Mouse (Mus musculus) T-helper 17 cell (primary cell): ENCODE data around the gene Ube2c.

Experiments
- in situ Hi-C, 2 experiments: fragments of 300-600 bp; cut with MboI, MseI; formaldehyde crosslinking; loops; 1 replicate in 1 of 2; 2 replicates in 1 of 2; pipeline ENCODE4 v1.15.1; 2025; ENCODE audit warnings: high pct_unique_total_duplicates in 2 of 2

Gene Ube2c

DNA sequence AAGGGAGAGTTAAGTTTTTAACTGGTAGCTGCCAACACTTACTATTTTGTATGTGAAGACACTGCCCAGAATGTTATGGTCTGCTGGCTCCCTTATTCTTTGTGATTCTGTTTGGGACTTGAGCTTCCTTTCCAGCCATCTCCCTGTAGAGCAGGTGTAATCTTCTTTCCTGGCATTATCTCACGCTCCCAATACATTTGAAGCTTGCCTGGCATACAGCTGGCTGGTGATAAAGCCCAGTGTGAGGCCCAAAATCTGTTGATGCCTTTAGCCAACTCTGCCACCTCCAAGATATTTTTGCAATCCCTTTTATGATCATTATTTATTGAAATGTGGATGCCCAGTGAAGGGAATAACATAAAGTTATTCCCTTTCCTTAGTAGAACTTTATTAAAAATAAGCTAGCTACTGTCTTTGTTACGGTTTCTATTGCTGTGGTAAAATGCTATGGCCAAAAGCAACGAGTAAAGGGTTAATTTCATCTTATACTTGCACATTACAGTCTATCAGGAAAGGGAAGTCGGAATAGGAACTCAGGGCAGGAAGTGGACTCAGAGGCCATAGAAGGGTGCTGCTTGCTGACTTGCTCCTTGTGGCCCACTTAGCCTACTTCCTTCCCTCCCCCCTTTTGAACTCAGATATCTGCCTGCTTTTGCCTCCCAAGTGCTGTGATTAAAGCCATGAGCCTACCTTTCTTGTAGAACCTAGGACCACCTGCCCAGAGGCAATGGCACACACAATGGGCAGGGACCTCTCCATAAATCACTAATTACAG lies 9.5 kb upstream of the Ube2c start:
- in situ Hi-C loops = loop anchor here in 1 of 2 experiments (25.0 kb wide), 1 partner anchor 673 kb away; no protein-coding TSS in a partner anchor

DNA sequence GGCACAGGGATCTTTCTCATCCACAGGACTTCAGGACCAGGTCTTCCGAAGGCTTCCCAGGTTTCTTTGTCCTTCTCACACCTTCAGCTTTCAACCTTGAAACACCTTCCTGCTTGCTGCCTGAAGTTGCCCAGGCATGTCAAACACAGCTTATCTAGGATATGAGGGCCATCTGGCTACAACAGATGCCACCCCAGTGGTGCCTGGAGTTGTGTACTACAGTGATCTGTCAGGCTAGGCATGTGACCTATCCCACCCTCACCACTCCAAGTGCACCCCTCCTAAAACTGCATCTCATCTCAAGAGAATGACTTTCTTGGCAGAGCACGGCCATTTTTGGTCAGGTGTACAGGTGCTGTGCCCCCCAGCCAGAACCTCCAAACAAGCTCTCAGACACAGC lies 8.2 kb upstream of the Ube2c start:
- in situ Hi-C loops = loop anchor here in 1 of 2 experiments (25.0 kb wide), 1 partner anchor 674 kb away; no protein-coding TSS in a partner anchor

DNA sequence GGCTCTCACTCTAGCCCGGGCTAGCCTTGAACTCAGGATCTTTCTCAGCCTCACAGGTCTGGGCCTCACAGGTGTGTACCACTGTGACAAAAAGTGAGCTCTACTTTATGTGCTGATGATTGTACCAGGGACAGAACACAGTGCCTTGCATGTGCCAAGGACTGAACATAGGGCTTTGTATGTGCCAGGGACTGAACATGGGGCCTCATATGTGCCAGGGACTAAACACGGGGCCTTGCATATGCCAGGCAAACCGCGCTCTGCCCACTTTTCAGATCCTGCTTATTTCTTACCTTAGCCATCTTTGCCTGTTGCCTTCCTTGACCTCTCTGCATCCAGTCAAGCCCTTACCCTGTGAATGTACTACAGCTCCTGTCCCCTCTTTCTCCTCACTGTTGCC lies 7.7 kb upstream of the Ube2c start:
- in situ Hi-C loops = loop anchor here in 1 of 2 experiments (25.0 kb wide), 1 partner anchor 675 kb away; no protein-coding TSS in a partner anchor

DNA sequence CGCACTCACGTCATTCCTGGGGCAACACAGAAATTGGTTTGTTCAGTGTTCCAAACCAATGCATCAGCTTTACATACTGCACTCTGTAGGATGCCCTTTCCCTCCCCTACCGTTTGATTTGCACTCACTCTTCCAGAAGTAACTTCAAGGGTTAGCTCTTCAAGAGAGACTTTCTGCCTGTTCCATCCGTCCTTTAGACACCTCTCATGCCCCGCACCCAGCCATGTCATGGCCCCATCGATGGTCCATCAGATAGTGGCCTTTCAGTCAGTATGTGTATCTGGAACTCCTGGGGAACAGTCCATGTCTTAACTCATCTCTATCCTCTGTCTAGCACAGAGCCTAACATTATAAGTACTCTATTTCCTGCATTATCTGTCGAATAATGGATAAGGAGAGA lies 7.1 kb upstream of the Ube2c start:
- in situ Hi-C loops = loop anchor here in 1 of 2 experiments (25.0 kb wide), 1 partner anchor 675 kb away; no protein-coding TSS in a partner anchor

DNA sequence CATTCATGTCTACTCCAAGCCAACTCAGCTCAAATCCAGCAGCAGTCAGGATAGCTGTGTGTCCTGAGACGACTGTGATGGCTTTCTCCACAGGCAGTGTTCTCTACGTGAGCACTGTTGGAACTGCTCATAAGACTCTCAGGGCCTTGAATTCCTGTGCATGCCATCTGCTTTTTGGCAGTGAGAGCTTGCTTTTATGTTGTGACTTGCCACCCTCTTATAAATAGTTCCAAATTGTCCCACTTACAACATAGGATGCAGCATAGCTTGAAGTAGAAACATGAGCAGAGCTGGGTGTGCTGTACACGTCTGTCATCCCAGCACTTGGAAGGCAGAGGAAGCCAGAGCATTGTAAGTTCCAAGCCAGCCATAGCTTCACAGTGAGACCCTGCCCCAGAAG lies 3.9 kb upstream of the Ube2c start:
- in situ Hi-C loops = loop anchor here in 1 of 2 experiments (25.0 kb wide), 1 partner anchor 679 kb away; no protein-coding TSS in a partner anchor

DNA sequence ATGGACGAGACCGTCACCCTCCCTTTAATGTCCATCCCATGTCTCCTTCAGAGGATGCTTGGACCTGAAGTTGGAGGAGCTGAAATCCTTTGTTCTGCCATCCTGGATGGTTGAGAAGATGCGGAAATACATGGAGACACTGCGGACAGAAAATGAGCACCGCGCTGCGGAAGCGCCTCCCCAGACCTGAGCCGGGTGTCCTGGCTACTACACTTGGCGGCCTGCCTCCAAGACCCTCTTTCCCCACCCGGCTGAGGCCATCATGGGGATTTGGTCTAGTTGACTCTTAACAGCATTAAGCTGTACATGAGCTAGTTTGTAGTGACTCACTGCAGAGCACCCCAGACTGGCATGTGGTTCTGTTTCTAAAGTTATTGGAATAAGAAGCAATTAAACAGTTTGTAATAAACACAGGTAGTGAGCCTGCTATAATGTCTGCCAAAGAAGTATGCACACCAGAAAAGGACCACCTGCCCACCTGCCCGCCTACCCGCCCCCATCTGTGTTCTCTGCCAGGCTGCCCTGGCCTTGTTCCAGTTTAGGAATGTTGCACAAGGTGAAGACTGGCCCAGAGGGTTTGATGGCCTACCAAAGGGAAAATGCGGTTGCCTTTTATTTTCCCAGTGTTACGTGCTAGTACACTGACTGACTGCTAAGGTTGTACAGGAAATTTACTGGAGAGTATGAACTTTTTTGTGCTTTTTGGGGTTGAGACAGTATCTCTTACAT lies 1.7 kb upstream of the Ube2c start:
- in situ Hi-C loops = loop anchor here in 1 of 2 experiments (25.0 kb wide), 1 partner anchor 681 kb away; no protein-coding TSS in a partner anchor

DNA sequence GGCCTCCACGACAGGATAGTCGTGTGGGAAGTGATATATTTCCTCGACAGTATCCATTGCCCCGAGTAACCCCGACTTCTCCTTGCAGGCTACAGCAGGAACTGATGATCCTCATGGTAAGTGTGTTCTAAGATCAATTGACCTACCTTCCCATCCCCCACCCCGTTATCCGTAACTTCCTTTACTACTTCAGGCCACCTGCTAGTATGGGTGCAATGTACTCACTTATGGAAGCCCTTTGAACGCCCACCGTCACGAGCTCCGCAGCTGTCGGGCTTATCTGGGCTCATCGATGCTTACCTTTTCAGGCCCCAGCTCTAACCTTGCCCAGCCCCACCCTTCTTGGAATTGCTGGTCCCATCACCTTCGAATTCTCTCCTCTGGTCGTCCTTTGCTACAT lies 581 bp downstream of the Ube2c start:
- in situ Hi-C loops = loop anchor here in 1 of 2 experiments (25.0 kb wide), 1 partner anchor 683 kb away; no protein-coding TSS in a partner anchor

DNA sequence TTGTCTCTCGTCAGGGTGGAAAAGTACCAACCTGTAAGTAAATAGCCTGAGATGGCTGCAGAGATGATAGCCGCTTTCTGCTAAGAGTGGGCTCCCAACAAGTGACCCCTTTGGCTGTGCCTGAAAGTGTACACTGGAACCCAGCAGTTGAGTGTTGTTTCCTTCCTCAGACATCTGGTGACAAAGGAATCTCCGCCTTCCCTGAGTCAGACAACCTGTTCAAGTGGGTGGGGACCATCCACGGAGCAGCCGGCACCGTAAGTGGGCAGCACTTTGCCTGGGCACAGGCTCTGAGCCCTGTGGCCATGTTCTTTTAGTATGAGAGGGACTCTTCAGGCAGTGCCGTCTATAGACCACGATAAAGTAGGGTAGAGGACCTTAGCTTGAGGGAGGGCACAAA lies 1.4 kb downstream of the Ube2c start:
- in situ Hi-C loops = loop anchor here in 1 of 2 experiments (25.0 kb wide), 1 partner anchor 684 kb away; no protein-coding TSS in a partner anchor

DNA sequence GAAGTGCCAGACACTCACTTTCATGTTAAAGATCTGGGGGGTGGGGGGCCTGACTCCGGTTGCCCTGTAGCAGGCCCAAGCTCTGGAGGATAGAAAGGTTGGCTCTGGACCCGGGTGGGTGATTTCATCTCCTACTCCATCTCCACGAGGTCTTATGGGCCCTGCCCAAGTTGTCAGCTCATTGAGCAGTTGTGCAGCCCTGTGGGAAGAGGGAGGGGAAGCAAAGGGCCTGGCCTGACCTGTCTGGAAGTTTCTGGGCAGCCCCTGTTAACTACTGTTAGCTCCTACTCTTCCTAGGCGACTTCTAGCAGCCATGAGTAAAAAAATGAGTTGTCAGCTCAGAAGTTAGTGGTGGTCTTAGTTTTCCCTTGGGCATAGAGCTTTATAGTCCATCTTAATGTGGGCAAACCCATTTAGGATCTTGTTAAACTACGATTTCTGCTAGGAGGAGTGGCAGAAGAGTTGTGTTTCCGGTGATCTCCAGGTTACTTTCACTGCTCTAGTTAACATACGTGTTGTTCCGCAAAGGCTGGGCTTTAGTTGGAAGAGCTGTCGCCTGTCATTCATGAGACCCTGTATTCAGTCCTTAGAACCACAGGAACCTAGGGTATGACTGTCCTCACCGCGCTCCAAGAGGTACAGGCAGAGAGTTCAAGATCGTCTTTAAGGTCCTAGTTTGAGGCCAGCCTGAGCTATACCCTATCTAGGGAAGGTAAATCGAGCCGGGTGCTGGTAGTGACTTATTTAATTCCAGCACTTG lies 3.7 kb downstream of the Ube2c start:
- in situ Hi-C loops = loop anchor here in 1 of 2 experiments (25.0 kb wide), 1 partner anchor 686 kb away; no protein-coding TSS in a partner anchor

DNA sequence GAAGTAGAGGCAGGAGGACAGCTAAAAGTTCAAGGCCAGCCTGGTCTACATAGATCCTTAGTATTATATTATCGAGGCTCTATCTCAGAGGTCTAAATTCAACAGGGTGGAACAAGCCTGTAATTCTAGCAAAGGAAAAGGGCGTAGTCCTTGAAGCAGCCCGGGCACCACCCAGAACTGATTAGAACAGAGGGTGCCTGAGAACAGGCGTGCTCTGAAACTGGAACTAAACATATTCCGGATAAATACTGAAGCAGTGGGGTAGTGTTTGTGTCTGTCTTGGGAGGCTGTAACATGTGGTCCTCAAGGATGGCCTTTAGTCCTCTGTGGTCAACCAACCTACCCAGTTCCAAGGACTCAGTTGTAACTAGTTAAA lies 4.3 kb downstream of the Ube2c start:
- in situ Hi-C loops = loop anchor here in 1 of 2 experiments (25.0 kb wide), 1 partner anchor 687 kb away; no protein-coding TSS in a partner anchor

DNA sequence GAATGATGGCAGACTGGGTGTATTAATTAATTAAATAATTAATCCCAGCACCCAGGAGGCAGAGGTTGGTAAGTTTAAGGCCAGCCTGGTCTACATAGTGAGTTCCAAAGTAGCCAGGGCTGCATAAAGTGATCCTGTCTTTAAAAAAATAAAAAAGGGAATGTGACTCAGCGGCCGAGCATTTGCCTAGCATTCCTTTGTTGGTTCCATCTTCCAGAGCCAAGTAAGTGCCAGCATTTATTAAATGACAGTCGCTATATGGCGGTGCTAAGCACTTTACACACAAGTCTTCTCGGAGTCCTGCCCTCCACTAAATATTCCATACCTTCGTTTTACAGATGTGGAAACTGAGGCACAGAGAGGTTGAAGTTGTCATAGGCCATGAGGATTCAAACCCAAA lies 6.4 kb downstream of the Ube2c start:
- in situ Hi-C loops = no loop called here

DNA sequence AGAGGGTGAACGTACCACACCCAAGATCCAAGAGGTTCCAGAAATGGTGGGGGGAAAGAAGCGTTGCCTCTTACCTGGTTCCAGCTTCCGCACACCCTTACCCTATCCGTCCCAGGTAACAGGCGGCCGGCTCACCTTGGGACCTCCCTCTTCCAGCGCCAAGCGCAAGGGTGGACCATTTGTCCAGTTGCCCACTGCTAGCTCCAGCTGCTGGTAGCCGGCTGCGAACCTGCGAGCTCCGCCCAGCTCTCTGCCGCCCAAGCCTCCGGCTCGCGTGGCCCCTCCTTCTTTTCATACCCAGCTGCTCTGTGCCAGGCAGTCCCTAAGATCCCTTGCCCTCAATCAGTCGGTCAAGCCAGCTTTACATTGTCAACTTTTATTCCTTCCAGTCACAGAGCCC lies 7.1 kb downstream of the Ube2c start:
- in situ Hi-C loops = no loop called here

DNA sequence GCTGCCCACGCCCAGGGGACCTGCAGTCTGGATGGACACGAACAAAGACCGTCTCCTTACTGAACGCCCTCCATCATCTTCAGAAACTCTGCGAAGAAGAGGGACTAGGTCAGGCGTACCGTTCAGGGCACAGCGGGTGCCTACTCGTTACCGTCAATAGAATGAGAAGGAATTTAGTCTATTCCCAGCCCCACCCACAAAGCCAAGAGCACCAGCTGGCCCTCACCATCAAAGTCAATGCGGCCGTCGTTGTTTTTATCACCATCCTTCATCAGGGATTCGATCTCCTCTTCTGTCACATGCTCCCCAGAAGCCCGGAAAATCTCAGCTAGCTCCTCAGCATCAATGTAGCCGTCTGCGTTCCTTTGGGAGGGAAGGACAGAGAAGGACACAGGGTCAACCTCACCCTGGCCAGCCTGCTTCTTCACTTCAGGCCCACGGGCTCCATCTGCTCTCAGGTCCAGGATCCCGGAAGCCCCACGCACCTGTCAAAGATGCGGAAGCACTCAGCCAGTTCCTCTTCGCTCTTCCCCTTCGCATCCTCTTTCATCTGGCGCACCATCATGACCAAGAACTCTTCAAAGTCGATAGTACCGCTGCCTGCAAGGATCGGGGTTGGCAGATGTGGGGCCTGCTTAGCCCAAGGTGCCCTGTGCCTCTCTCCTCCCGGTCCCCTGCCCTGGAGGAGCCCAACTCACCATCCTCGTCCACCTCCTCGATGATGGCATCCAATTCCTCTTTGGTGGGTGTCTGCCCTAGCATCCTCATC lies 7.7 kb downstream of the Ube2c start:
- in situ Hi-C loops = no loop called here

DNA sequence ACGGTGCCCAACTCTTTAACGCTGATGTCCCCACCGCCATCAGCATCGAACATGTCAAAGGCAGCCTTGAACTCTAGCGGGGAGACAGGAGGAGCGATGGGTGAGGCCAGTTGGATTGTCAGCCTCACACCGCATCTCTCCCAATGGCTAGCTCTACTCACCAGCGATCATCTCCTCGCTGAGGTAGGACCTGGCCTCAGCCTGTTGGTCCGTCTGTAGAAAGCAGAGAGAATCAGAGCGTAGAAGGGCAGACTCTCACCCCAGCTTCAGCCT lies 8.3 kb downstream of the Ube2c start:
- in situ Hi-C loops = no loop called here

DNA sequence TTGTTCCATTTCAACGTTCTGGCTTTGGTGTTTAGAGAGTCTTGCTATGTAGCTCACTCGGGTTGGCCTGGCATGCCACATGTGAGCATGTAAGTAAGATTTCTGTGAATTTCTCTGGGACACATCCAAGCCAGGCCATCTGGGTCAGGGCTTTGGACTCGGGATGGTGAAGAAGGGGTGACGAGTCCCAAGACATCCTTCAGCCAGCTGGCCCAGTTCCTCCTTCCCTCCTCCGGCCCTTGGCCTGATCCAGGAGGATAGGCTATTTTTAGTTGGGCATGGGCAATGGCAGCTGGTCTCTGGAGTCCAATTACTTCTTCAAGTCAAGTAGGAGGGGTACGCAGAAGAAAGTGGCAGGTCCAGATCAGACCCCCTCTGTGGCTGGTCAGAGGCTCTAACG lies 9.1 kb downstream of the Ube2c start:
- in situ Hi-C loops = no loop called here

DNA sequence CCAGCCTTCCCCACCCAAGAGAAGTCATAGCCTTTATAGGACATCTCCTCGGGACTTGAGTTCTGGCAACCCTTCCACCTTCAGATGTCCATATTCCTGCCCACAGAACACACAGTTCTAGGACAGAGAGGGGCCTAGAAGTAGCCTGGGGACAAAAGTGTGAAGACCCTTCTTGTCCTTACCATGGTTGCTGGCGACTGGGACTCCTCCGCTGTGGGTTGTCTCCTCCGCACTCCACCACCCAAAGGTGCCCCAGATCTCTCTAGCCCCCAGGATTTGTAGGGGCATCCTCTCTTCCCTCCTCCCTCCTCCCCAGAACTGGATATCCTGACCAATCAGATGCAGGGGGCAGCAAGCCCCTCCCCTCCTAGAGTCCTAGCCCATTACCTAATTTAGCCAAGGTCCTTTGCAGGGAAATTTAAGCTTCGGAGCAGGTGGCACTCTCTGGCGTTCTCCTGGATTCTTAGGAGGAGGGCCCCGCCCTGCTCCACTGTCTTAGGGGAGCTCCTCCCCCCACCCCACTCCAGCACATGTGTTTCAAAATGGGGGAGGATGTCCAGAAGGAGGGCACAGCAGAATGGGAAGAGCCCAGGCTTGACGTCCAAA lies 9.9 kb downstream of the Ube2c start, which contains the start of gene Tnnc2:
TSS of gene Tnnc2 (minus strand) at position 487 of the 606 bp plus-strand sequence.
- in situ Hi-C loops = no loop called here

DNA sequence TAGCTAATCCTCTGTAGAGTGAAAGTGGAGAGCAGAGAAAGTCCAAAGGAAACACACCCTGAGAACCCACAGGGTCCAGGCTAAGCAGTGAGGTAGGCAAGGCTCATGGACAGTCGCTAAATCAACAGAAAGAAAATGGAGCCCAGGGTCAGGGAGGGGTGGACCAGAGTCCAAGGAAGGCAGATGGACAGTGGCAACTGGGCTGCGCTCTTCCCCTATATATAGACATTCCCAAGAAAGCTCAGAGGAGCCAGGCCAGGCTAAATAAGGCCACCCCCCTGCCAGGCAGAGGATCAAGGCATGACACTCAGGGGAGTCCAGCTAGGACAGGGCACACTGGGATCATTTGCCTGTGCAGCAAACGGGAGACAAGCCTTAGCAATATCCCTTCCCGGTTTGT lies 12.2 kb downstream of the Ube2c start:
- in situ Hi-C loops = no loop called here

DNA sequence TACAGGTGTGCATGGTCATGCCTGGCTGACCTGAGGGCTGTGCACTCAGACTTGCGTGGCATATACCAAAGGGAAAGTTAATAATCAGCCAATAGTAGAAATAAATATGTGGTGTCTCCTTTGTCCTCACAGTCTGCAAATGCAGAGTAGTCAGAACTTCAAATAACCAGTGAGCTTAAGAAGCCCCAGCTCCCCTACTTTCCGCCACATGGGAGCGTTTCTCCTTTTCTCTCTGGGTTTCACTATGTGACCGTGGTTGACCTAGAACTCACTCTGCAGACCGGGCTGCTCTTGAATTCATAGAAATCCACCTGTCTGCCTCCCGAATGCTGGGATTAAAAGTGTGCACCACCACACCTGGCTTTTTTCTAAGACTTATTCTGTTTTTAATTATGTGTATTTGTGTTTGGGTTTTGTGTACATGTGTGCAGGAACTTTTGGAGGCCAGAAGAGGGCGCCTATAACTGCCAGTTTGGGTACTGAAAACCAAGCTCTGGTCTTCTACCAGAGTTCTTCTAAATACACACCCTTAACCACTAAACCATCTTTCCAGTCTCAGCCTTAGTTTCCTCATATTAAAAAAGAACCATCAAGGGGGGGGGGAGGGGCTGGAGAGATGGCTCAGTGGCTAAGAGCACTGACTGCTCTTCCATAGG lies 14.4 kb downstream of the Ube2c start:
- in situ Hi-C loops = no loop called here

DNA sequence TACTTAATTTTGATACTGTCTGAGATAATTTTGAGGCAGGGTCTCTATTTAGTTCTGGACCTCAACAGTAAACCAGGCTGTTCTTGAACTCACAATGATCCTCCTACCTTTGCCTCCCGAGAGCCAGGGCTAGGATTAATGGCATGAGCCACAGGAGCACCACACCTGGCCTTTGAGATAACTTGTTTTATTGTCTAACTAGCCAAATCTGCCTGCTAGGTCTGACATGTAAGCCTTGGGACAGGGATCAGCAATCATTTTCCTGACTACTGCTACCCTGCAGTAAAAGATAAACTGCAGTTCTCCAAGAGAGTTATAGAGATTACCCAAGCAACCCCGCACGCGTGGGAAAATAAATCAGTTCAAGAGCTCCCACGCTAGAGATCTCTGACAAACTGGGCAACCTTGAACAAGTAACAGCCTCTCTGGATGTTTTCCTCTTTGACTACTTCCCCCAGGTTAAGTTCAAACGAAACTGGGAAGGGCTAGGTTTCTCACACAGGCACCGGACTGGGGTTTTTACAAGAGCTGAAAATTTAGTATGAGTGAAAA lies 15.2 kb downstream of the Ube2c start:
- in situ Hi-C loops = no loop called here
